Mouse (Mus musculus): ENCODE measurements at regions not wholly inside any gene's neighbourhood (a gene's known extent, or its start where the extent isn't known, plus 50 kb on each side); places are given as distances from the start of the nearest gene placed in this dataset.

DNA sequence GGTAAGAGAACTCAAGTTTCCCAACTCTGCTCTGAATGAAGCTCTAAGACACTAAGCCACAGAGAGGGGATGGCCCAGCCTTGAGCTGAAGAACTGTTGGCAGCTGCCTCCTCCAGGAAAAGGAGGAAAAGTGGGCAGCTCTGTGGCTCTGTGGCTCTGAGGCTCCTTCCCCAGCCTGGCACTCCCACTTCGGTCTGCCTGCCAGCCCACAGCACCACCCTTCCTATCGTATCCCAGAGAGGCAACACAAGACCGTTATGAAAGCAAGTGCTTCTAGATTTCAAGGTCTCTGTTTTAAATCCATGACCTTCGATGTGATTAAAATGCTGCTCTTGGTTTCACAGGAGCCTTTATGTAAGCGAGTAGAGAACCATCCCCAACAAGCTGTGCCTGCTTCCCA, 53.5 kb upstream of the Kcna5 start:
- no peak for DNase-seq (ENCODE audit: low spot score in 2 of 2)

DNA sequence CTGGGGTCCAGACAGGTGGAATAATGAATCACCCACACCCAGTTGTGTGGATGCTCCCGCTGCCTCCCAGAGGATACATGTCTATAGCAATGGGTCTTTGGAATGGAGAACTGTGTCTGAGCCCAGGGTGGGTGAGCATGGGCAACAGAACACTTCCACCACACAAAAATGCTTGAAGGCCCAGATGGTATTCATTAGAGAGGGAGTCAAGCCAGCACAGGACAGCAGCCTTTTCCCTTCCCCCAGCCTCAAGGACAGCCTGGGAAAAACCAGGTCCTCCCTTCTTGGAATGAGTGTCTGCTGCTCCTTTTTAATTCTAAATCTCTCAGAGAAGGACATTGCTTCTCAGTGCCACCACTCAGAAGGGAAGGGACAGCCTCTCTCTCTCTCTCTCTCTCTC, 52.3 kb upstream of the Kcna5 start:
- no peak for DNase-seq (ENCODE audit: low spot score in 2 of 2)

DNA sequence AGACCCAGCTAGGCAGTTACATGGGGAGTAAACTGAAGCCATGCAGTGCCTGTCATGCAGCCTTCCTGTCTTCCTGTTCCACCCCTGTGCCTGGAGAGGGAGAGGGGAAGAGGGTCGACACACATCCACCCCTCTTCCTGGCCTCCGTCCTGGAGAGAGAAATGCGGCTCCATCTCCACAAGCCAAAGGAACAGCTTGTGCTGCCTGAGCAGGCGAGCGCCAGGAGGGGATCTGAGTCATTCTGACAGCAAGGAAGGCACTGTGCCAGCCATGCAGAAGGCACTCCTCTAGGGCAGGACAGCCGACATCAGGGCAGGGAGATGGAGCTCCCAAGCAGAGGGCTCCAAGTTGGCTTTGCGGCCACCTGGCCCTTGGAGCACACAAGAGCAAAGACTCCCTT, 50.6 kb upstream of the Kcna5 start:
- peak; percentile 41 to 50 for DNase-seq (ENCODE audit: low spot score in 2 of 2)
